Mouse (Mus musculus) midbrain, embryonic 14.5 days (tissue): ENCODE measurements around the gene Tmem39b. TPM values are rescaled to one million over a fixed set of nuclear protein-coding genes. Genes with fewer than 3 reads are reported as not detected.
A peak's percentile ranks its signal among the peaks of the same experiment; 100 is the strongest.

Source experiments
- ATAC-seq: fragments of 200-750 bp; cut with Nextera tagmentation; 2 replicates; pipeline ENCODE4 v1.8.0; 2017; ENCODE audit warnings: moderate number of reproducible peaks, moderate library complexity; ENCODE audit not compliant: low FRiP score, low TSS enrichment
- DNase-seq: peaks from one replicate; pipeline ENCODE4 v3.0.0-alpha.2; 2015
- H3K27ac ChIP-seq: fragments of 300-500 bp; sonication (generic); replicated peaks from 2 replicates; pipeline ENCODE4 v1.5.1; 2014; ENCODE audit warnings: mild to moderate bottlenecking, low read depth, low read length, moderate library complexity
- H3K27me3 ChIP-seq: fragments of 300-500 bp; sonication (generic); 2 replicates; pipeline ENCODE4 v1.6.1; 2014; ENCODE audit warnings: low read length, control low read depth, mixed read lengths; ENCODE audit not compliant: control insufficient read depth, insufficient read depth
- H3K36me3 ChIP-seq: fragments of 300-500 bp; sonication (generic); 2 replicates; pipeline ENCODE4 v1.6.1; 2014; ENCODE audit warnings: low read length, control low read depth; ENCODE audit not compliant: control insufficient read depth, insufficient read depth
- H3K4me1 ChIP-seq: fragments of 300-500 bp; sonication (generic); 2 replicates; pipeline ENCODE4 v1.6.1; 2014; ENCODE audit warnings: mild to moderate bottlenecking, antibody characterized with exemption, low read length, control low read depth; ENCODE audit not compliant: control insufficient read depth, insufficient read depth
- H3K4me2 ChIP-seq: fragments of 300-500 bp; sonication (generic); 2 replicates; pipeline ENCODE4 v1.6.1; 2014; ENCODE audit warnings: mild to moderate bottlenecking, low read length, moderate library complexity
- H3K4me3 ChIP-seq: fragments of 300-500 bp; sonication (generic); replicated peaks from 2 replicates; pipeline ENCODE4 v1.5.1; 2014; ENCODE audit warnings: low read depth, low read length
- H3K9ac ChIP-seq: fragments of 300-500 bp; sonication (generic); replicated peaks from 2 replicates; pipeline ENCODE4 v1.6.1; 2014; ENCODE audit warnings: mild to moderate bottlenecking, low read length, moderate library complexity
- H3K9me3 ChIP-seq: fragments of 300-500 bp; sonication (generic); 2 replicates; pipeline ENCODE4 v1.6.1; 2016; ENCODE audit warnings: low read length, control low read depth, mixed read lengths; ENCODE audit not compliant: control insufficient read depth
- WGBS: fragments of 180-500 bp; shearing (Covaris S2); extraction: QIAGEN DNeasy Blood & Tissue Kit; methylation state at CpG from one replicate; pipeline ENCODE4 v1.1.7; 2014; 5-methylcytosine and 5-hydroxymethylcytosine counted together
- polyA plus RNA-seq: library from polyadenylated mRNA; unstranded; fragments of >200 nt; fragmentation: Nextera tagmentation; extraction: Ambion mirVana; gene quantifications from 2 replicates; pipeline ENCODE4 v1.2.1, GENCODE M21; 2014

Gene Tmem39b
- polyA plus RNA-seq, 1 experiment from 2014 or later, result 43.5 TPM

- peak within 1 kb of the TSS; percentile 90 for H3K27ac ChIP-seq
- H3K4me2 ChIP-seq, result peak within 1 kb of the TSS; percentile 97
- ATAC-seq (peak; percentile 90), DNase-seq (peak; percentile 95)
- no peaks in the 10 kb centered on the region for H3K9me3 ChIP-seq
- H3K36me3 ChIP-seq, result peaks cover 22% of the 10 kb centered on the region
- H3K4me3 ChIP-seq, result peak within 1 kb of the TSS; percentile 81
- H3K9ac ChIP-seq, result peak within 1 kb of the TSS; percentile 90
- WGBS, result under 1% methylated on average over 65 of the region's 65 CpGs
- no peaks in the 10 kb centered on the region for H3K27me3 ChIP-seq
- peaks cover 5% of the 10 kb centered on the region; the same call in 1 of the 2 replicates for H3K4me1 ChIP-seq
Measured at GRCm38 (mm10) chr4:129672083-129672877, 24.4 kb downstream of the Tmem39b start, which contains the start of gene Kpna6. Gene Kpna6 (minus strand): TSS chr4:129672767.

GRCm38 (mm10) chr4:129671491-129672082 is 25.1 kb downstream of the Tmem39b start:
- 6% methylated on average over 12 of the region's 12 CpGs for WGBS
- DNase-seq, result peak; percentile 78
- Histone ChIP-seq H3K9me3 (no peaks in the 10 kb centered on the region), H3K4me1 (peaks cover 5% of the 10 kb centered on the region; the same call in 1 of the 2 replicates), H3K4me2 (peak overlapping the region; percentile 97), H3K36me3 (peaks cover 18% of the 10 kb centered on the region), H3K27ac (peak overlapping the region; percentile 90; the same call in 1 of the 2 replicates), H3K4me3 (peak overlapping the region; percentile 81), H3K9ac (peak overlapping the region; percentile 90), H3K27me3 (no peaks in the 10 kb centered on the region)
- ATAC-seq, result 0 out of 2 replicates have a peak, but pooled peaks have one; percentile 55

- ATAC-seq, result no peak
- no peaks in the 10 kb centered on the region for H3K4me1 ChIP-seq
- peaks cover 51% of the 10 kb centered on the region for H3K36me3 ChIP-seq
- no peak overlapping the region for H3K27ac ChIP-seq
- no peak overlapping the region for H3K4me2 ChIP-seq
- DNase-seq, result no peak
- H3K4me3 ChIP-seq, result no peak overlapping the region
- H3K27me3 ChIP-seq, result no peaks in the 10 kb centered on the region
- H3K9me3 ChIP-seq, result no peaks in the 10 kb centered on the region
- WGBS, result 90% methylated on average over 3 of the region's 3 CpGs
- no peak overlapping the region for H3K9ac ChIP-seq
Measured at GRCm38 (mm10) chr4:129662255-129662813, 34.3 kb downstream of the Tmem39b start.

- WGBS, result 93% methylated on average over 3 of the region's 3 CpGs
- no peaks in the 10 kb centered on the region for H3K9me3 ChIP-seq
- ATAC-seq, result no peak
- peaks cover 55% of the 10 kb centered on the region for H3K36me3 ChIP-seq
- no peaks in the 10 kb centered on the region for H3K4me1 ChIP-seq
- no peak overlapping the region for H3K9ac ChIP-seq
- H3K4me2 ChIP-seq, result no peak overlapping the region
- H3K27ac ChIP-seq, result no peak overlapping the region
- H3K27me3 ChIP-seq, result no peaks in the 10 kb centered on the region
- H3K4me3 ChIP-seq, result no peak overlapping the region
- no peak for DNase-seq
Measured at GRCm38 (mm10) chr4:129661584-129661983, 35.1 kb downstream of the Tmem39b start.

GRCm38 (mm10) chr4:129654770-129655169 is 41.9 kb downstream of the Tmem39b start:
- no peaks in the 10 kb centered on the region for H3K4me1 ChIP-seq
- H3K9me3 ChIP-seq, result no peaks in the 10 kb centered on the region
- no peak overlapping the region for H3K4me2 ChIP-seq
- no peaks in the 10 kb centered on the region for H3K27me3 ChIP-seq
- no peak overlapping the region for H3K27ac ChIP-seq
- H3K9ac ChIP-seq, result no peak overlapping the region
- H3K36me3 ChIP-seq, result peaks cover 92% of the 10 kb centered on the region
- WGBS, result 89% methylated on average over 14 of the region's 14 CpGs
- ATAC-seq (no peak), DNase-seq (no peak)
- H3K4me3 ChIP-seq, result no peak overlapping the region

GRCm38 (mm10) chr4:129650359-129650758 is 46.3 kb downstream of the Tmem39b start:
- WGBS, result 95% methylated on average over 8 of the region's 8 CpGs
- H3K27ac ChIP-seq, result no peak overlapping the region

GRCm38 (mm10) chr4:129648656-129649055 is 48.0 kb downstream of the Tmem39b start:
- Histone ChIP-seq H3K4me3 (no peak overlapping the region), H3K27ac (no peak overlapping the region), H3K4me1 (no peaks in the 10 kb centered on the region), H3K4me2 (no peak overlapping the region), H3K9me3 (no peaks in the 10 kb centered on the region), H3K27me3 (no peaks in the 10 kb centered on the region), H3K36me3 (peaks cover 88% of the 10 kb centered on the region), H3K9ac (no peak overlapping the region)
- no peak for DNase-seq
- no peak for ATAC-seq
- 96% methylated on average over 1 of the region's 1 CpGs for WGBS

More at GRCm38 (mm10) chr4:129650359-129650758, 46.3 kb downstream of the Tmem39b start:
- DNase-seq (no peak), ATAC-seq (no peak)
- peaks cover 94% of the 10 kb centered on the region for H3K36me3 ChIP-seq
- no peak overlapping the region for H3K4me3 ChIP-seq
- no peaks in the 10 kb centered on the region for H3K27me3 ChIP-seq
- no peak overlapping the region for H3K4me2 ChIP-seq
- H3K9me3 ChIP-seq, result no peaks in the 10 kb centered on the region
- no peak overlapping the region for H3K9ac ChIP-seq
- H3K4me1 ChIP-seq, result no peaks in the 10 kb centered on the region

GRCm38 (mm10) chr4:129645204-129645603 is 51.4 kb downstream of the Tmem39b start:
- H3K4me1 ChIP-seq, result 0 out of 2 replicates have a peak, but pooled peaks cover 2% of the 10 kb centered on the region
- 93% methylated on average over 6 of the region's 6 CpGs for WGBS
- no peaks in the 10 kb centered on the region for H3K9me3 ChIP-seq
- peaks cover 59% of the 10 kb centered on the region for H3K36me3 ChIP-seq
- H3K27me3 ChIP-seq, result no peaks in the 10 kb centered on the region
- DNase-seq, result no peak
- H3K4me2 ChIP-seq, result no peak overlapping the region
- H3K9ac ChIP-seq, result no peak overlapping the region
- no peak overlapping the region for H3K27ac ChIP-seq
- no peak for ATAC-seq
- no peak overlapping the region for H3K4me3 ChIP-seq
